Mouse (Mus musculus) kidney, embryonic 16.5 days (tissue): ENCODE data around the gene Brsk2. TPM values are rescaled to one million over a fixed set of nuclear protein-coding genes. Genes with fewer than 3 reads are reported as not detected.

Source experiments
- ATAC-seq: fragments of 200-750 bp; cut with Nextera tagmentation; 2 replicates; pipeline ENCODE4 v1.8.0; 2017; ENCODE audit warnings: moderate TSS enrichment; ENCODE audit not compliant: low FRiP score, low TSS enrichment
- H3K27ac ChIP-seq: fragments of 300-500 bp; sonication (generic); 2 replicates; pipeline ENCODE4 v1.5.1; 2014; ENCODE audit warnings: low read length
- H3K27me3 ChIP-seq: fragments of 300-500 bp; sonication (generic); 2 replicates; pipeline ENCODE4 v1.6.1; 2014; ENCODE audit warnings: low read length, control low read depth, mixed read lengths; ENCODE audit not compliant: insufficient read depth
- H3K36me3 ChIP-seq: fragments of 300-500 bp; sonication (generic); 2 replicates; pipeline ENCODE4 v1.6.1; 2014; ENCODE audit warnings: low read length, control low read depth, mixed read lengths; ENCODE audit not compliant: insufficient read depth
- H3K4me1 ChIP-seq: fragments of 300-500 bp; sonication (generic); 2 replicates; pipeline ENCODE4 v1.6.1; 2014; ENCODE audit warnings: low read length, control low read depth, mixed read lengths; ENCODE audit not compliant: insufficient read depth
- H3K4me2 ChIP-seq: fragments of 300-500 bp; sonication (generic); replicated peaks from 2 replicates; pipeline ENCODE4 v1.6.1; 2014; ENCODE audit warnings: low read depth, low read length
- H3K4me3 ChIP-seq: fragments of 300-500 bp; sonication (generic); 2 replicates; pipeline ENCODE4 v1.5.1; 2014; ENCODE audit warnings: mild to moderate bottlenecking, low read length
- H3K9ac ChIP-seq: fragments of 300-500 bp; sonication (generic); replicated peaks from 2 replicates; pipeline ENCODE4 v1.6.1; 2014; ENCODE audit warnings: low read length
- H3K9me3 ChIP-seq: fragments of 300-500 bp; sonication (generic); 2 replicates; pipeline ENCODE4 v1.6.1; 2016; ENCODE audit warnings: low read length, control low read depth
- WGBS: fragments of 180-500 bp; shearing (Covaris S2); extraction: QIAGEN DNeasy Blood & Tissue Kit; methylation state at CpG from one replicate; pipeline ENCODE4 v1.1.7; 2014; 5-methylcytosine and 5-hydroxymethylcytosine counted together
- polyA plus RNA-seq: library from polyadenylated mRNA; unstranded; fragments of >200 nt; fragmentation: Nextera tagmentation; extraction: Ambion mirVana; gene quantifications from 2 replicates; pipeline ENCODE4 v1.2.1, GENCODE M21; 2015

Gene Brsk2
- polyA plus RNA-seq, 1 experiment from 2014 or later = 0.61 TPM

- H3K36me3 ChIP-seq = peaks cover 6% of the 10 kb centered on the region
- 0 out of 2 replicates have a peak, but pooled peaks cover 4% of the 10 kb centered on the region for H3K4me1 ChIP-seq
- no peak overlapping the region for H3K27ac ChIP-seq
- 43% methylated on average over 2 of the region's 2 CpGs for WGBS
- H3K27me3 ChIP-seq = no peaks in the 10 kb centered on the region
- H3K9me3 ChIP-seq = no peaks in the 10 kb centered on the region
- H3K9ac ChIP-seq = no peak overlapping the region
- H3K4me3 ChIP-seq = no peak overlapping the region
- ATAC-seq = 0 out of 2 replicates have a peak, but pooled peaks have one; percentile 35
- no peak overlapping the region for H3K4me2 ChIP-seq
Observed at GRCm38 (mm10) chr7:142019699-142020098, 70.1 kb downstream of the Brsk2 start.

GRCm38 (mm10) chr7:142020827-142021226 lies 71.3 kb downstream of the Brsk2 start:
- Histone ChIP-seq H3K27ac (no peak overlapping the region), H3K4me3 (no peak overlapping the region), H3K27me3 (no peaks in the 10 kb centered on the region), H3K9ac (no peak overlapping the region), H3K4me1 (peaks cover 9% of the 10 kb centered on the region; the same call in 1 of the 2 replicates), H3K9me3 (no peaks in the 10 kb centered on the region), H3K36me3 (peaks cover 2% of the 10 kb centered on the region; the same call in 1 of the 2 replicates), H3K4me2 (no peak overlapping the region)
- WGBS = 54% methylated on average over 3 of the region's 3 CpGs
- no peak for ATAC-seq

DNA sequence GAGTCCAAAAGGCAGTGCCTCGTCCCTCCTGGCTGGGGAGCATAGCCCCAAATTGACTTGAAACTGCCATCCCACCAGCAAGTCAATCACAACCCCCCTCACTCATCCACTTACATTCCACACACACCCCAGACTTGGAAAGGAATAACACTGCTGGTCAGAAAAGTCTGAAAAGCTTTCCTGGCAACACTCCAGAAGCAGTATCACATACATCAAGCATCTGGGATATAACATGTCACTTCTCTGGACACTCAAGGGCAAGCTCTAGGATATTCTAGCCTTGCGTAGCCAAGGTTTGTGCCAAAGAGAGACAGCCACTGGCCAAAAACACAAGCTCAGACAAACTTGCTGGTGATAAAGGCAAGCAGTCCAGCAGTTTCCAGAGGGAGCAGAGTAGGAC lies 75.6 kb downstream of the Brsk2 start:
- Histone ChIP-seq H3K27me3 (no peaks in the 10 kb centered on the region), H3K9me3 (no peaks in the 10 kb centered on the region), H3K4me3 (no peak overlapping the region), H3K9ac (no peak overlapping the region), H3K36me3 (no peaks in the 10 kb centered on the region), H3K4me1 (peaks cover 11% of the 10 kb centered on the region; the same call in 1 of the 2 replicates), H3K4me2 (no peak overlapping the region), H3K27ac (0 out of 2 replicates have a peak overlapping the region, but pooled peaks have one; percentile 1)
- ATAC-seq = no peak
- 43% methylated on average over 2 of the region's 2 CpGs for WGBS

DNA sequence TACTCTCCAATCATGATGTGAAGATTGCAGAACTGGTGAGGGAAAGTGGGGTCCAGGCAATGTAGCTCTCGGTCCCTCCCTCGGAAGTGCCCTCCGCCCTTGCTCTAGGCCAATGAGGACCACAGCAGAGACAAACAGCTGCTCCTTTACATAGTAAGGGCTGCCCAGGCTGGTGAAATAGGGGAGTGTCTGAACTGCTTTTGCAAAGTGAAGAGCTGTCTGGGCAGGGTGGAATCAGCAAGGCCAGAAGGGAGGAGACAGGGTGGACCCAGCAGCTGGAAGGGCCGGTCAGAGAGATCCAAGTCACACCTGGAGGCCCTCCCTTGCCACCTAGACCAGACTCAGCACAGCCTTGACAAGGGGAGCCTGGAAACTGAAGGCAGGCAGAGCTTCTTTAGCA lies 76.4 kb downstream of the Brsk2 start:
- 0 out of 2 replicates have a peak overlapping the region, but pooled peaks have one; percentile 1 for H3K27ac ChIP-seq
- WGBS = 67% methylated on average over 4 of the region's 4 CpGs
- peak; percentile 51; the same call in 1 of the 2 replicates for ATAC-seq
- H3K27me3 ChIP-seq = no peaks in the 10 kb centered on the region
- H3K9ac ChIP-seq = no peak overlapping the region
- peaks cover 11% of the 10 kb centered on the region; the same call in 1 of the 2 replicates for H3K4me1 ChIP-seq
- no peak overlapping the region for H3K4me2 ChIP-seq
- no peaks in the 10 kb centered on the region for H3K9me3 ChIP-seq
- no peak overlapping the region for H3K4me3 ChIP-seq
- no peaks in the 10 kb centered on the region for H3K36me3 ChIP-seq

DNA sequence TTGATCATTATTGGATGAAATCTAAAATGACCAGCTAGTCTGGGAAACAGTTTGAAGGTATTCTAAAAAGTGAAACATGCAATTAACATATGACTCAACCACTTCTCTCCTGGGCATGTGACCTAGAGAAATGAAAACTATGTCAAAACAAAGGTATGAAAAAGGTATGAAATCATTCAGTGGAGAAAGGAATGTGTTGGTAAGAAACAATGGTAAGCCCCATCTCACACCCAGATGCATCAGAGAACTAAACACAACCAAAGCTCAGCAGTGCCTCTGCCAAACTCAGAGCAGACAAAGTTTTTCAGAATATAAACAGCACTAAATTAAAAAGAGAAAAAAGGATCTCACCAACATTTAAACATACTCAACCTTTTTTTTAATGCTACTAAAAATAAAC lies 80.5 kb downstream of the Brsk2 start:
- no peak overlapping the region for H3K9ac ChIP-seq
- H3K27me3 ChIP-seq = no peaks in the 10 kb centered on the region
- ATAC-seq = no peak
- H3K4me3 ChIP-seq = no peak overlapping the region
- H3K27ac ChIP-seq = no peak overlapping the region
- H3K4me1 ChIP-seq = peaks cover 15% of the 10 kb centered on the region
- no peak overlapping the region for H3K4me2 ChIP-seq
- H3K36me3 ChIP-seq = no peaks in the 10 kb centered on the region
- no peaks in the 10 kb centered on the region for H3K9me3 ChIP-seq

DNA sequence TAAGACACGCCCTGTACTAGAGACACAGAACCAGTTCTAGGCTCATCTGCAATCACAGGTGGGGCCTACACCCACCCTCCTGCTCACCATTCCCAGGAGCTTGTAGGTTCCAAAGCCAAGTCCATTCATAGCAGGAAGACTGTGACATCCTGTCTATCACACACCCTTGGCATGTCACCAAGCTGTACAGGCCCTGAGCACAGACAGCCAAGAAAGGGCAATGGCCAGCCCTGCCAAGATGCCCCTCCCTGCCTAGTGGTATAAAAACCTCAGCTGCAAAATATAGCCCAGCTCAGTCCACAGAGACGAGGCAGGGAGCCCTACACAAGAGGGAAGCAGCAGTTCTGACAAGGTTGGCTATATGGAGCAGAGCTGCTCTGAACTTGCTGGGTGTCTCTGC lies 84.6 kb downstream of the Brsk2 start:
- WGBS = 64% methylated on average over 2 of the region's 2 CpGs
- Histone ChIP-seq H3K4me1 (peaks cover 5% of the 10 kb centered on the region; the same call in 1 of the 2 replicates), H3K4me3 (no peak overlapping the region), H3K36me3 (no peaks in the 10 kb centered on the region), H3K27ac (no peak overlapping the region; the same call in 1 of the 2 replicates), H3K9me3 (no peaks in the 10 kb centered on the region), H3K27me3 (no peaks in the 10 kb centered on the region), H3K9ac (no peak overlapping the region), H3K4me2 (no peak overlapping the region)
- no peak for ATAC-seq

GRCm38 (mm10) chr7:142035048-142035811 lies 85.7 kb downstream of the Brsk2 start:
- H3K4me2 ChIP-seq = no peak overlapping the region
- 52% methylated on average over 2 of the region's 2 CpGs for WGBS
- no peaks in the 10 kb centered on the region for H3K36me3 ChIP-seq
- ATAC-seq = no peak
- H3K4me1 ChIP-seq = peaks cover 5% of the 10 kb centered on the region; the same call in 1 of the 2 replicates
- no peak overlapping the region; the same call in 1 of the 2 replicates for H3K27ac ChIP-seq
- no peak overlapping the region for H3K9ac ChIP-seq
- no peaks in the 10 kb centered on the region for H3K9me3 ChIP-seq
- H3K27me3 ChIP-seq = no peaks in the 10 kb centered on the region
- no peak overlapping the region for H3K4me3 ChIP-seq

DNA sequence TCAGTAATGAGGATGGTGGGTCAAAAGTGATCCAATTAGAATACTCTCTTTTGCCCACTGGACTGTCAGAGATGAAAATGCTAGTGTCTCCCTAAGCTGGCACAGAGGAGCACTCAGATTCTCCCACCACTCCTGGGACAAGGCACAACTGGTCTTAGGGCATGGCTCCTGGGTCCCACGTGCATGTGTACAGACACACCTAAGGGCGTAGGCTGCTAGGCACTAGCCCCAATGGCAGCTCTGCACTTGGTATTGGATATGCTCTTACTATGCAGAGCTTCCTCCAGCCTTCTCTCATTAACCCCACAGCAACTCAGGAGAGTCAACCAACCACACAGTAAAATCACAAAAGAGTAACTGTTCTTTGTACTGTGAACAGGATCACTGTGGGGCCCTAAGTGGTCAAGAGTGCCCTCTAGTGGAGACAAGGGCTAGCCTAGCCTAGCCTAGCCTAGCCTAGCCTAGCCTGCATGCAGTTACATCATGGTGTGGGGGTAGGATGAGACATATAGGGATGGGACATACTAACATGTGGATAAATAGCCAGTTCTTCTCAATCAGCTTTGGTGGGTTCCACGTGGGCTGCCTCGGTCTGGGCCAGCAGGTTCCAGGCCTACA lies 88.1 kb downstream of the Brsk2 start:
- Histone ChIP-seq H3K9ac (no peak overlapping the region), H3K4me2 (no peak overlapping the region), H3K4me1 (peaks cover 5% of the 10 kb centered on the region; the same call in 1 of the 2 replicates), H3K36me3 (no peaks in the 10 kb centered on the region), H3K27ac (no peak overlapping the region), H3K4me3 (no peak overlapping the region), H3K9me3 (no peaks in the 10 kb centered on the region), H3K27me3 (no peaks in the 10 kb centered on the region)
- ATAC-seq = peak; percentile 84
- 67% methylated on average over 4 of the region's 4 CpGs for WGBS

GRCm38 (mm10) chr7:142040756-142041155 lies 91.2 kb downstream of the Brsk2 start:
- no peak for ATAC-seq
- H3K27me3 ChIP-seq = no peaks in the 10 kb centered on the region
- H3K9ac ChIP-seq = no peak overlapping the region
- no peak overlapping the region for H3K4me2 ChIP-seq
- H3K4me3 ChIP-seq = no peak overlapping the region
- WGBS = 78% methylated on average over 3 of the region's 3 CpGs
- no peaks in the 10 kb centered on the region for H3K36me3 ChIP-seq
- no peak overlapping the region for H3K27ac ChIP-seq
- no peaks in the 10 kb centered on the region for H3K9me3 ChIP-seq
- H3K4me1 ChIP-seq = peaks cover 4% of the 10 kb centered on the region; the same call in 1 of the 2 replicates

DNA sequence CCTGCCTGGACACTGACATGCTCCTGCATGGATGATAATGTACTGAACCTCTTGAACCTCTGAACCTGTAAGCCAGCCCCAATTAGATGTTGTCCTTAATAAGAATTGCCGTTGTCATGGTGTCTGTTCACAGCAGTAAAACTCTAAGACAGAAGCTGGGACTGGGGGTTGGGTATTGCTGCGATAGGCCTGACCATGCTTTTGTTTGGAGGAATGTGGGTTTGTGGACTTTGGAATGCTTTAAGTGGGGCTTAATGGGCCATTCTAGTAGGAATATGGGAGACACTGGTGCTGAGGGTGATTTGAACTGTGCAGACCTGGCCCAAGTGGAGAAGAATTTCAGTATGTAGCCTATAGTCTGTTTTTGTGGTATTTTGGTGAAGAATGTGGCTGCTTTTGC lies 95.8 kb downstream of the Brsk2 start:
- no peak overlapping the region for H3K4me3 ChIP-seq
- ATAC-seq = no peak
- peaks cover 4% of the 10 kb centered on the region; the same call in 1 of the 2 replicates for H3K4me1 ChIP-seq
- H3K9me3 ChIP-seq = no peaks in the 10 kb centered on the region
- no peak overlapping the region for H3K4me2 ChIP-seq
- WGBS = 51% methylated on average over 2 of the region's 2 CpGs
- H3K36me3 ChIP-seq = no peaks in the 10 kb centered on the region
- no peaks in the 10 kb centered on the region for H3K27me3 ChIP-seq
- H3K27ac ChIP-seq = no peak overlapping the region
- no peak overlapping the region for H3K9ac ChIP-seq
